Mouse (Mus musculus): Measurements from ENCODE around the gene Tex22.

- TF ChIP-seq CTCF (IDR thresholded peaks at IDR 0.05; ENCODE audit: low read depth) (no peak), EP300 (IDR thresholded peaks at IDR 0.05; ENCODE audit: low read depth) (no peak)
Observed at GRCm38 (mm10) chr12:113108528-113109283, 34.4 kb downstream of the Tex22 start.

Data from heart, postnatal 0 days (tissue).